Mouse (Mus musculus): ENCODE measurements around the gene Fnbp1l. TPM values are rescaled to one million over a fixed set of nuclear protein-coding genes. Genes with fewer than 3 reads are reported as not detected.
A peak's percentile ranks its signal among the peaks of the same experiment; 100 is the strongest.

The Fnbp1l gene
- polyA plus RNA-seq, 1 experiment from 2014 or later, result 19.8 TPM

DNA sequence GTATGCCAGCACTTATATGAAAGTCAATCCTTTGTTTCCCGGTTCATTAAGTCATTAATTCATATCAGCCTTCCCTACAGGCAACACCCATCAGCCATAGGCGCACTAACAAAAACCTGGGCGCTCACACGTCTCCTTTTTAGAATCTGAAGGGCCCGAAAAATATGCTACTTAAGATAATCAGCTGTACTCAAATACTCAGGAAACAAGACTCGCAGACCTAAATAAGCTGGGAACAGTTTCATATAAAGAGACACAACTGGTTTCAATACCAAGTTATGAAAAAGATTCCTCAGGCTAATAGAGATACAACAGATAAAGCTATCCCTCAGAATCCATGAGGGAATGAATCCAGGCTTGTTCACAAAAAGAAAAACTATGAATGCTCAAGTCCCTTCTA is 7.0 kb downstream of the Fnbp1l start:
- H3K4me1 ChIP-seq (replicated peaks; ENCODE audit: control insufficient read depth, insufficient read depth, low read length), result no peaks in the 10 kb centered on the region
- no peaks in the 10 kb centered on the region for H3K9me3 ChIP-seq (ENCODE audit: control insufficient read depth)
- TF ChIP-seq CTCF (IDR thresholded peaks at IDR 0.05; ENCODE audit: low read depth), result no peak
- WGBS, result 57% methylated on average over 6 of the region's 6 CpGs
- H3K4me3 ChIP-seq (ENCODE audit: low read depth, low read length), result no peak overlapping the region
- no peaks in the 10 kb centered on the region for H3K27me3 ChIP-seq (replicated peaks; ENCODE audit: control insufficient read depth, insufficient read depth, low read length)
- ATAC-seq, result no peak
- H3K27ac ChIP-seq (ENCODE audit: low read depth, low read length), result no peak overlapping the region
- H3K4me2 ChIP-seq (replicated peaks; ENCODE audit: low read depth), result no peak overlapping the region
- no peaks in the 10 kb centered on the region for H3K36me3 ChIP-seq (ENCODE audit: control insufficient read depth, insufficient read depth)
- no peak overlapping the region for H3K9ac ChIP-seq (ENCODE audit: low read depth, low read length)

DNA sequence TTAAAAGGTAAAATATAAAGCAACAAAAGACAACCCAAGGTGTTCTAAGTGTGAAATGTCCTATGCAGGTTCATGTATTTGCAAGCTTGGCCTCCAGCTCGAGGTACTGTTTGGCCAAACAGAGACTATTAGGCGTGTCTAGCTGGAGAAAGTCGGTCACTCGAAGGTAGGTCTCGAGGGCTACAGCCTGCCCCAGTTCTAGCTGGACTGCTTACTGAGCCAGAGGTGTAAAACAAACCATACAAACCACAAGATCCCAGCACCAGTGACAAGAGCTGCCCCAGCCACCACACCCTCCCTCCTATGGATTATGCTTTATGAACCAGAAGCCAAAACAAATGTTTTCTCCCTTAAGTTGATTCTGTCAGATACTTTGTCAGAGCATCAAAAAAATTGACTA is 7.8 kb downstream of the Fnbp1l start:
- H3K9ac ChIP-seq (ENCODE audit: low read depth, low read length), result no peak overlapping the region
- no peak overlapping the region for H3K27ac ChIP-seq (ENCODE audit: low read depth, low read length)
- 43% methylated on average over 5 of the region's 5 CpGs for WGBS
- H3K27me3 ChIP-seq (replicated peaks; ENCODE audit: control insufficient read depth, insufficient read depth, low read length), result no peaks in the 10 kb centered on the region
- no peaks in the 10 kb centered on the region for H3K9me3 ChIP-seq (ENCODE audit: control insufficient read depth)
- H3K4me3 ChIP-seq (ENCODE audit: low read depth, low read length), result no peak overlapping the region
- H3K4me2 ChIP-seq (replicated peaks; ENCODE audit: low read depth), result no peak overlapping the region
- no peaks in the 10 kb centered on the region for H3K36me3 ChIP-seq (ENCODE audit: control insufficient read depth, insufficient read depth)
- TF ChIP-seq CTCF (IDR thresholded peaks at IDR 0.05; ENCODE audit: low read depth), result no peak
- no peak for ATAC-seq
- H3K4me1 ChIP-seq (replicated peaks; ENCODE audit: control insufficient read depth, insufficient read depth, low read length), result no peaks in the 10 kb centered on the region

DNA sequence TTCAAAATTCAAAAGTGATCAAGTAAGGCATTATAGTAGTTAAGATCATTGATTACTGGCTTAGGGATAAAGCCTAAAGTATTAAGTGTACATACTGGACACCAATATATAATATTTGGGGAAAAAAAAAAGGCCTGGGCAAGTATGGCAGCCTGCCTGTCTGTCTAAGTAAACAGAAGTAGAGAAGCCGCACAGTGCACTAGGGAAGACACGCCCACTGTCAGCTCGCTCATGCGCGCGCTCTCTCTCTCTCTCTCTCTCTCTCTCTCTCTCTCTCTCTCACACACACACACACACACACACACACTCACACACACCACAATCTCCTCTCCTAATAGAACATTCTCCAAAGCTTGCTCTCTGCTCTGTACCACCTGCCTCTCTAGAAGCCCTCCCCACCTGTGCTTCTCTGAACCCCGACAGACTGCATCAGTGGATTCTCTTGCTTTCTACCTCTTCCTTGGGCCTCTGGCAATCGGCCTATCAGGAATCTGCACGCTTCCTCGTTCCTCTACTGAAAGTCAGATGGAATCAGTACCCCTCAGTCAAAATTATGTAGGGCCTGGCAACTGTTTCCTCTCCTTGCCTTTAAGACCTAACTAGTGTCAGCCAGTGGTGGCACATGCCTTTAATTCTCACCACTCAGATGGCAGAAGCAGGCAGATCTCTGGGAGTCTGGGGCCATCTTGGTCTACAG is 13.3 kb downstream of the Fnbp1l start:
- Histone ChIP-seq H3K4me3 (ENCODE audit: low read depth, low read length) (no peak overlapping the region), H3K27ac (ENCODE audit: low read depth, low read length) (no peak overlapping the region), H3K36me3 (ENCODE audit: control insufficient read depth, insufficient read depth) (no peaks in the 10 kb centered on the region), H3K27me3 (replicated peaks; ENCODE audit: control insufficient read depth, insufficient read depth, low read length) (no peaks in the 10 kb centered on the region), H3K4me2 (replicated peaks; ENCODE audit: low read depth) (no peak overlapping the region), H3K9me3 (ENCODE audit: control insufficient read depth) (no peaks in the 10 kb centered on the region), H3K9ac (ENCODE audit: low read depth, low read length) (no peak overlapping the region), H3K4me1 (replicated peaks; ENCODE audit: control insufficient read depth, insufficient read depth, low read length) (no peaks in the 10 kb centered on the region)
- no peak for ATAC-seq
- TF ChIP-seq CTCF (IDR thresholded peaks at IDR 0.05; ENCODE audit: low read depth), result no peak
- WGBS, result 53% methylated on average over 10 of the region's 10 CpGs

DNA sequence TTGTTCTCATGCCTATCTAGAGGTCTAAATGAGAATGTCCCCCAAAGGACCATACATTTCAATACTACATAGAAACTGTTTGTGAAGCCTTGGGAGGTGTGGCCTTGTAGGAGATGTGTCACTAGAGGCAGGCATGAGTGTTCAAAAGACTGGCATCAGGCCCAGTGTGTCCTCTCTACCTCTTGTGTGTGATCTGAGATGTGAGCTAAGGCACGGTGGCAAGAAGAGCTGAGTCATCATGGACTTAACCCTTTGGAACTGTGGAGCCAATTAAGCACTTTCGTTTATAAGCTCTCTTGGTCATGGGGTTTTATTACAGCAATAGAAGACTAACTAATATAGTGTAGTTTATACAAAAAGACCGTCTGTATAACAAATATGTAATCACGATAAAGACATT is 16.3 kb downstream of the Fnbp1l start:
- Histone ChIP-seq H3K36me3 (ENCODE audit: control insufficient read depth, insufficient read depth) (no peaks in the 10 kb centered on the region), H3K27ac (ENCODE audit: low read depth, low read length) (no peak overlapping the region), H3K4me1 (replicated peaks; ENCODE audit: control insufficient read depth, insufficient read depth, low read length) (0 out of 2 replicates have a peak, but pooled peaks cover 4% of the 10 kb centered on the region), H3K9me3 (ENCODE audit: control insufficient read depth) (no peaks in the 10 kb centered on the region), H3K4me2 (replicated peaks; ENCODE audit: low read depth) (no peak overlapping the region), H3K27me3 (replicated peaks; ENCODE audit: control insufficient read depth, insufficient read depth, low read length) (no peaks in the 10 kb centered on the region), H3K4me3 (ENCODE audit: low read depth, low read length) (no peak overlapping the region), H3K9ac (ENCODE audit: low read depth, low read length) (no peak overlapping the region)
- TF ChIP-seq CTCF (IDR thresholded peaks at IDR 0.05; ENCODE audit: low read depth), result no peak
- ATAC-seq, result peak; percentile 86
- WGBS, result 35% methylated on average over 4 of the region's 4 CpGs

DNA sequence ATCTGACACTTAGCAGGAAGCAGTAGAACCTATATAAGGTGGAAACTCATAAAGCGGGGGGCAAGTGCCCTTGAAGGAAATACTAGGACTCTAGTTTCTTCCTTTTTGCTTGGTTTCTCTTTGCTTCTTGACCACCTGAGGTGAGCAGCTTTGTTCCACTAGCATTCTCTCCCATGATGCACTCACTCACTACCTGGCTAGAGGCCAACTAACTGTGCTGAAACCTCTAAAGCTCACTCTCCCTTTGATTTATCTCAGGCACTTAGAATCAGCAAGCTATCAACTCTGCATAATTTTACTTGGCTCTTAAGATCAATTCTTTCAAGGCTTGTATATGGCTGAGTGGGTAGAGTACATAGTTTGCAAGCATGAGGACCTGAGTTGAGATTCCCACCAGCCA is 17.1 kb downstream of the Fnbp1l start:
- 97% methylated on average over 1 of the region's 1 CpGs for WGBS

DNA sequence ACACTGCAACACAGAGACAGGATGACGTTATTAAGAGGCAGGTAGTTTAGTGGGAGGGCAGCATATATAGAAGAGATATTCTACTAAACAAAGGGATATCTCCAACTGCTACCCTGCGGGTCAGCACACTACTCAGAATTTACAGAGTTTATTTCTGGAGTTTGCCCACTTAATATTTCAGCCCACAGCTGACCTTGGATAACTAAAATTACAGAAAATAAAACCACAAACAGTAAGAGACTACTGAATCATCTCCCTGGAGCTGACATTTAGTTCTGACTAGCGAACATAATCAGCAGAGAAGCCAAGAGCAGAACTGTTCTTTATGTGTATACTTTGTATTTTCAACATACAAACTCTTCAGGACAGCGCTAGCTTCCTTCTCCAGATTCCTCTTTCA is 20.2 kb downstream of the Fnbp1l start:
- TF ChIP-seq CTCF (IDR thresholded peaks at IDR 0.05; ENCODE audit: low read depth), result no peak
- 0 out of 2 replicates have a peak, but pooled peaks cover 4% of the 10 kb centered on the region for H3K4me1 ChIP-seq (replicated peaks; ENCODE audit: control insufficient read depth, insufficient read depth, low read length)
- H3K9me3 ChIP-seq (ENCODE audit: control insufficient read depth), result no peaks in the 10 kb centered on the region
- no peaks in the 10 kb centered on the region for H3K36me3 ChIP-seq (ENCODE audit: control insufficient read depth, insufficient read depth)
- no peak overlapping the region for H3K27ac ChIP-seq (ENCODE audit: low read depth, low read length)
- 72% methylated on average over 4 of the region's 4 CpGs for WGBS
- no peak overlapping the region for H3K4me2 ChIP-seq (replicated peaks; ENCODE audit: low read depth)
- ATAC-seq, result no peak
- no peaks in the 10 kb centered on the region for H3K27me3 ChIP-seq (replicated peaks; ENCODE audit: control insufficient read depth, insufficient read depth, low read length)
- no peak overlapping the region for H3K4me3 ChIP-seq (ENCODE audit: low read depth, low read length)
- H3K9ac ChIP-seq (ENCODE audit: low read depth, low read length), result no peak overlapping the region

More for the DNA sequence above, 17.1 kb downstream of the Fnbp1l start:
- H3K9me3 ChIP-seq (ENCODE audit: control insufficient read depth), result no peaks in the 10 kb centered on the region
- no peak for ATAC-seq
- H3K4me2 ChIP-seq (replicated peaks; ENCODE audit: low read depth), result no peak overlapping the region
- H3K4me1 ChIP-seq (replicated peaks; ENCODE audit: control insufficient read depth, insufficient read depth, low read length), result 0 out of 2 replicates have a peak, but pooled peaks cover 4% of the 10 kb centered on the region
- no peaks in the 10 kb centered on the region for H3K27me3 ChIP-seq (replicated peaks; ENCODE audit: control insufficient read depth, insufficient read depth, low read length)
- no peak overlapping the region for H3K4me3 ChIP-seq (ENCODE audit: low read depth, low read length)
- H3K9ac ChIP-seq (ENCODE audit: low read depth, low read length), result no peak overlapping the region
- no peaks in the 10 kb centered on the region for H3K36me3 ChIP-seq (ENCODE audit: control insufficient read depth, insufficient read depth)
- H3K27ac ChIP-seq (ENCODE audit: low read depth, low read length), result no peak overlapping the region
- no peak for TF ChIP-seq CTCF (IDR thresholded peaks at IDR 0.05; ENCODE audit: low read depth)

Measured in intestine, postnatal 0 days (tissue).